Mouse (Mus musculus): ENCODE data around the gene Grk6. TPM values are rescaled to one million over a fixed set of nuclear protein-coding genes. Genes with fewer than 3 reads are reported as not detected.
"Not testable (repeated sequence)": the region's sequence is repeated elsewhere in the genome, so short reads cannot be mapped to it uniquely, and the experiment has no call there.

Gene Grk6
- polyA plus RNA-seq, 1 experiment from 2014 or later = 60.4 TPM

- not testable (repeated sequence) for H3K4me3 ChIP-seq (ENCODE audit: low read depth, low read length); H3K9me3 ChIP-seq (ENCODE audit: control insufficient read depth, low read length); H3K27me3 ChIP-seq (ENCODE audit: control insufficient read depth, insufficient read depth, low read length); H3K4me1 ChIP-seq (ENCODE audit: control insufficient read depth, insufficient read depth, low read length); H3K36me3 ChIP-seq (ENCODE audit: control insufficient read depth, insufficient read depth, low read length); DNase-seq (ENCODE audit: low spot score); H3K27ac ChIP-seq (replicated peaks; ENCODE audit: low read depth, low read length); H3K9ac ChIP-seq (ENCODE audit: low read length); ATAC-seq (ENCODE audit: insufficient number of reproducible peaks, low FRiP score, low TSS enrichment, low read depth); H3K4me2 ChIP-seq (ENCODE audit: low read depth, severe bottlenecking)
- WGBS = 82% methylated on average over 15 of the region's 15 CpGs
These were observed 7.7 kb upstream of the Grk6 start for GRCm38 (mm10) chr13:55437111-55437629.

- H3K4me2 ChIP-seq (ENCODE audit: low read depth, severe bottlenecking) = peak overlapping the region; percentile 61
- 52% methylated on average over 9 of the region's 9 CpGs for WGBS
- peak overlapping the region; percentile 63 for H3K4me3 ChIP-seq (ENCODE audit: low read depth, low read length)
- ATAC-seq (ENCODE audit: insufficient number of reproducible peaks, low FRiP score, low TSS enrichment, low read depth) (no peak), DNase-seq (ENCODE audit: low spot score) (no peak)
- H3K4me1 ChIP-seq (ENCODE audit: control insufficient read depth, insufficient read depth, low read length) = peaks cover 12% of the 10 kb centered on the region
- no peak overlapping the region for H3K9ac ChIP-seq (ENCODE audit: low read length)
- H3K27me3 ChIP-seq (ENCODE audit: control insufficient read depth, insufficient read depth, low read length) = no peaks in the 10 kb centered on the region
- no peaks in the 10 kb centered on the region for H3K36me3 ChIP-seq (ENCODE audit: control insufficient read depth, insufficient read depth, low read length)
- H3K27ac ChIP-seq (replicated peaks; ENCODE audit: low read depth, low read length) = no peak overlapping the region
- H3K9me3 ChIP-seq (ENCODE audit: control insufficient read depth, low read length) = no peaks in the 10 kb centered on the region
These were observed 1.0 kb upstream of the Grk6 start for GRCm38 (mm10) chr13:55443799-55444285.

GRCm38 (mm10) chr13:55444286-55444936 is 461 bp upstream of the Grk6 start:
- H3K4me3 ChIP-seq (ENCODE audit: low read depth, low read length) = peak overlapping the region; percentile 63
- H3K36me3 ChIP-seq (ENCODE audit: control insufficient read depth, insufficient read depth, low read length) = 0 out of 2 replicates have a peak, but pooled peaks cover 2% of the 10 kb centered on the region
- peaks cover 12% of the 10 kb centered on the region for H3K4me1 ChIP-seq (ENCODE audit: control insufficient read depth, insufficient read depth, low read length)
- H3K4me2 ChIP-seq (ENCODE audit: low read depth, severe bottlenecking) = peak overlapping the region; percentile 61
- ATAC-seq (ENCODE audit: insufficient number of reproducible peaks, low FRiP score, low TSS enrichment, low read depth) (peak; percentile 53), DNase-seq (ENCODE audit: low spot score) (peak; percentile 84)
- H3K27me3 ChIP-seq (ENCODE audit: control insufficient read depth, insufficient read depth, low read length) = no peaks in the 10 kb centered on the region
- H3K9me3 ChIP-seq (ENCODE audit: control insufficient read depth, low read length) = no peaks in the 10 kb centered on the region
- peak overlapping the region; percentile 54 for H3K9ac ChIP-seq (ENCODE audit: low read length)
- WGBS = under 1% methylated on average over 33 of the region's 33 CpGs
- H3K27ac ChIP-seq (replicated peaks; ENCODE audit: low read depth, low read length) = peak overlapping the region; percentile 81

- H3K9me3 ChIP-seq (ENCODE audit: control insufficient read depth, low read length) = no peaks in the 10 kb centered on the region
- under 1% methylated on average over 59 of the region's 66 CpGs for WGBS
- H3K36me3 ChIP-seq (ENCODE audit: control insufficient read depth, insufficient read depth, low read length) = peaks cover 9% of the 10 kb centered on the region; the same call in 1 of the 2 replicates
- DNase-seq (ENCODE audit: low spot score) (peak; percentile 70), ATAC-seq (ENCODE audit: insufficient number of reproducible peaks, low FRiP score, low TSS enrichment, low read depth) (no peak; the same call in 1 of the 2 replicates)
- peak overlapping the region; percentile 63 for H3K4me3 ChIP-seq (ENCODE audit: low read depth, low read length)
- peak overlapping the region; percentile 66 for H3K4me2 ChIP-seq (ENCODE audit: low read depth, severe bottlenecking)
- H3K27ac ChIP-seq (replicated peaks; ENCODE audit: low read depth, low read length) = peak overlapping the region; percentile 87
- H3K27me3 ChIP-seq (ENCODE audit: control insufficient read depth, insufficient read depth, low read length) = no peaks in the 10 kb centered on the region
- H3K9ac ChIP-seq (ENCODE audit: low read length) = peak overlapping the region; percentile 92
- H3K4me1 ChIP-seq (ENCODE audit: control insufficient read depth, insufficient read depth, low read length) = peaks cover 12% of the 10 kb centered on the region
These were observed 654 bp downstream of the Grk6 start for GRCm38 (mm10) chr13:55445361-55446091.

- peak overlapping the region; percentile 92; the same call in 1 of the 2 replicates for H3K9ac ChIP-seq (ENCODE audit: low read length)
- no peak for ATAC-seq (ENCODE audit: insufficient number of reproducible peaks, low FRiP score, low TSS enrichment, low read depth)
- no peak overlapping the region for H3K27ac ChIP-seq (replicated peaks; ENCODE audit: low read depth, low read length)
- 88% methylated on average over 6 of the region's 6 CpGs for WGBS
- peak overlapping the region; percentile 63 for H3K4me3 ChIP-seq (ENCODE audit: low read depth, low read length)
- H3K9me3 ChIP-seq (ENCODE audit: control insufficient read depth, low read length) = no peaks in the 10 kb centered on the region
- no peak for DNase-seq (ENCODE audit: low spot score)
- no peaks in the 10 kb centered on the region for H3K27me3 ChIP-seq (ENCODE audit: control insufficient read depth, insufficient read depth, low read length)
- H3K4me2 ChIP-seq (ENCODE audit: low read depth, severe bottlenecking) = peak overlapping the region; percentile 66
- H3K36me3 ChIP-seq (ENCODE audit: control insufficient read depth, insufficient read depth, low read length) = peaks cover 13% of the 10 kb centered on the region
- H3K4me1 ChIP-seq (ENCODE audit: control insufficient read depth, insufficient read depth, low read length) = peaks cover 12% of the 10 kb centered on the region
These were observed 1.7 kb downstream of the Grk6 start for GRCm38 (mm10) chr13:55446483-55447105.

DNA sequence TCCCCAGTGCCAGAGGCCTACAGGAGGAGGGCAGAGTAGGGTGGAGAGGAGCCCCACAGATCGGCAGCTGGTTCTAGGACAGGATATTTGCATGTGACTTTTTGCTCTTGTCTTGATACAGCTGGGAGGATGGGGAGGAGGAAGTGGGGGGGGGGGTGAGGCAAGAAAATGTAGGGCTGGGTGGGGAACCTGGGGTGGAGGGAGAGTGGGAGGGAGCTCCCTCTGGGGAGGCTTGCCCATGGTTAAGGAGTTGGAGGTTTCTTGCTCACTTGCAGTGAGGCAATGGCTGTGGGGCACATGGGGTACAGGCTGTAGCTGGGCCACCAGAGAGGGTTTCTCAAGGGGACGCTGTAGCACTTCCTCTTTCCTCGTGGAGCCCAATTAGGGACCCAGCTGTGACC is 2.7 kb downstream of the Grk6 start:
- H3K4me2 ChIP-seq (ENCODE audit: low read depth, severe bottlenecking) = no peak overlapping the region
- 62% methylated on average over 3 of the region's 3 CpGs for WGBS
- H3K9me3 ChIP-seq (ENCODE audit: control insufficient read depth, low read length) = no peaks in the 10 kb centered on the region
- no peak overlapping the region for H3K4me3 ChIP-seq (ENCODE audit: low read depth, low read length)
- no peaks in the 10 kb centered on the region for H3K27me3 ChIP-seq (ENCODE audit: control insufficient read depth, insufficient read depth, low read length)
- DNase-seq (ENCODE audit: low spot score) = no peak
- H3K27ac ChIP-seq (replicated peaks; ENCODE audit: low read depth, low read length) = no peak overlapping the region
- ATAC-seq (ENCODE audit: insufficient number of reproducible peaks, low FRiP score, low TSS enrichment, low read depth) = no peak
- H3K9ac ChIP-seq (ENCODE audit: low read length) = no peak overlapping the region
- peaks cover 12% of the 10 kb centered on the region for H3K4me1 ChIP-seq (ENCODE audit: control insufficient read depth, insufficient read depth, low read length)
- peaks cover 22% of the 10 kb centered on the region for H3K36me3 ChIP-seq (ENCODE audit: control insufficient read depth, insufficient read depth, low read length)

GRCm38 (mm10) chr13:55448131-55448530 is 3.3 kb downstream of the Grk6 start:
- Histone ChIP-seq H3K9ac (ENCODE audit: low read length) (no peak overlapping the region), H3K4me1 (ENCODE audit: control insufficient read depth, insufficient read depth, low read length) (peaks cover 12% of the 10 kb centered on the region), H3K27ac (replicated peaks; ENCODE audit: low read depth, low read length) (no peak overlapping the region), H3K4me2 (ENCODE audit: low read depth, severe bottlenecking) (no peak overlapping the region), H3K36me3 (ENCODE audit: control insufficient read depth, insufficient read depth, low read length) (peaks cover 25% of the 10 kb centered on the region), H3K9me3 (ENCODE audit: control insufficient read depth, low read length) (no peaks in the 10 kb centered on the region), H3K4me3 (ENCODE audit: low read depth, low read length) (no peak overlapping the region), H3K27me3 (ENCODE audit: control insufficient read depth, insufficient read depth, low read length) (no peaks in the 10 kb centered on the region)
- 96% methylated on average over 5 of the region's 5 CpGs for WGBS
- DNase-seq (ENCODE audit: low spot score) (no peak), ATAC-seq (ENCODE audit: insufficient number of reproducible peaks, low FRiP score, low TSS enrichment, low read depth) (no peak)

GRCm38 (mm10) chr13:55449205-55449604 is 4.3 kb downstream of the Grk6 start:
- DNase-seq (ENCODE audit: low spot score) (no peak), ATAC-seq (ENCODE audit: insufficient number of reproducible peaks, low FRiP score, low TSS enrichment, low read depth) (no peak)
- Histone ChIP-seq H3K4me3 (ENCODE audit: low read depth, low read length) (no peak overlapping the region), H3K36me3 (ENCODE audit: control insufficient read depth, insufficient read depth, low read length) (peaks cover 30% of the 10 kb centered on the region), H3K27ac (replicated peaks; ENCODE audit: low read depth, low read length) (no peak overlapping the region), H3K9me3 (ENCODE audit: control insufficient read depth, low read length) (no peaks in the 10 kb centered on the region), H3K27me3 (ENCODE audit: control insufficient read depth, insufficient read depth, low read length) (no peaks in the 10 kb centered on the region), H3K4me2 (ENCODE audit: low read depth, severe bottlenecking) (0 out of 2 replicates have a peak overlapping the region, but pooled peaks have one; percentile 4), H3K4me1 (ENCODE audit: control insufficient read depth, insufficient read depth, low read length) (peaks cover 9% of the 10 kb centered on the region), H3K9ac (ENCODE audit: low read length) (no peak overlapping the region)
- WGBS = 95% methylated on average over 9 of the region's 9 CpGs

Measured in limb, embryonic 11.5 days (tissue).